Mouse (Mus musculus): Measurements from ENCODE around the gene Plek. TPM values are rescaled to one million over a fixed set of nuclear protein-coding genes. Genes with fewer than 3 reads are reported as not detected.

Plek gene
- polyA plus RNA-seq, 1 experiment: 36.0 TPM

DNA sequence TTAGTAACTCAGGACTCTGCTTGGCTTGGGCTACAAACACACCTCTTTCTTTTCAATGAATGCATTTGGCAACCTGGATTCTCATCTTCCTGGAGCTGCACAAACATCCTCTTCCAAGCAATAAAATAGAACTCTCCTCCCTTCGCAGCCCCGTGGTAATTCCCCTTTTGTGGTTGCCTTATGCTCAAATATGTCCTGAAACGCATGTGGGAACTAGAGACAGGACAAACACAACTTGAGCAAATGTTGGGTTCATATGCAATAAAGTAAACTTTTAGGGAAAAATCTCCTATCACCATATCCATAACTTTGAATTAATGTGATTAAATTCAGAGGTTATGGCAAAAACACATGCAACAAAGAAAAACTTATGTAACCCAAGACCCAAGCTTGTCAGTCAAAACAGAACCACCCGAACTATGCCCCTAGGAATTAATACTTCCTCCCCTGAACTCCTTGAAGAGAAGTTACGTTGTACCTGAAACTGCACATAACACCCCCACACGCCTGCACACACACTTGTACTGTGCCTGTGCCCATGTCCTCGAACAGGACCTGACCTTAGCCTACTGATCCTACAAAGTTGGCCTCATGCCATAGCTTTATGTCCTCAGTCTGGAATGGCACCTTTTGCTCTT lies 65.5 kb downstream of the Plek start:
- peaks cover 100% of the 10 kb centered on the region for H3K36me3 ChIP-seq (replicated peaks; ENCODE audit: low read length)
- no peak overlapping the region for H3K4me3 ChIP-seq (replicated peaks)
- H3K9me3 ChIP-seq: no peaks in the 10 kb centered on the region
- H3K4me1 ChIP-seq: peaks cover 98% of the 10 kb centered on the region
- H3K27me3 ChIP-seq (replicated peaks): no peaks in the 10 kb centered on the region
- TF ChIP-seq GATA1 (IDR thresholded peaks at IDR 0.05; ENCODE audit: borderline replicate concordance, low read length) (no peak), FLI1 (IDR thresholded peaks at IDR 0.05; ENCODE audit: low read length) (no peak)

DNA sequence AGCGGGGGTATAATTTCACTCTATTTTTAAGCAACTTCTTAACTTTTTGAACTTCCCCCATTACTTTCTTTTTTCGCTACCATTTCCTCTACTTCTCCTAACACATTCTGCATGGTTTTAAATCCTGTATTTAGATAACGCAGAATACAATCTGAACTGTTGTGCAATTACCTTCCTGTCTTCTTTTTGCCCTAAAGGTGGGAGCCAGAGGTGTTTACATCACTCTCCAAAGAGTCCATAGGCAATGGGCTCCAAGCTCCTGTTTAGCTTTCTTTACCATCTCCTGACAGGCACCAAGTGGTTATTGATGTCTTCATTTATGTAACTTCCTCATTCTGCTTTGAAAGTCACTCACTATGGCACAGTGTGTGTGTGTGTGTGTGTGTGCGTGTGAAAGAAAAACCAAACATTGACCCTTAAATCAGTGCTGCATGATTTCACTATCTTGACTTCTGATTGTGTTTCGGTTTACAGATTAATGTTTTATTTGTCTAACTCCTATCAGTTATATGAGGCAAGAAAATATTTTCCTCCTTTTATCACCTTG lies 73.9 kb downstream of the Plek start:
- Histone ChIP-seq H3K27me3 (replicated peaks) (no peaks in the 10 kb centered on the region), H3K36me3 (replicated peaks; ENCODE audit: low read length) (peaks cover 100% of the 10 kb centered on the region), H3K4me1 (peaks cover 99% of the 10 kb centered on the region), H3K9me3 (no peaks in the 10 kb centered on the region), H3K4me3 (replicated peaks) (no peak overlapping the region)
- TF ChIP-seq FLI1 (IDR thresholded peaks at IDR 0.05; ENCODE audit: low read length) (no peak), GATA1 (IDR thresholded peaks at IDR 0.05; ENCODE audit: borderline replicate concordance, low read length) (no peak)

DNA sequence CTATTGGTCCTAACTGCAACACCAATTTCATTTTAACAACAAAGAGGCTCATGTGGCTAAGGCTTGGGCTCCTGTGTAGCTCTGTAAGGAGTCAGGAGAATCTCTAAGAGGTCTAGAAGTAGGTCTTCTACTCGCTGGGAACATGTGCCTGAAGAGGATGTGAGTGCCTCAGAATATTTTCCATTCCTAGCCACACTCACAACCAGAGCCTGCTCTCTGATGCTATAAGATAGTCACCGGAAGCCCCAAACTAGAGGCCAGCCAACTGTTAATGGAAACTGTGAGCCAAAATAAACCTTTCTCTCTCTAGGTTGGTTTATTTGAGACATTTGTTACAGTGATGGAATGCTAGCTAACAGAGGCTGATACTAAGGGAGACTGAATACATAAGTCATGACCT lies 74.6 kb downstream of the Plek start:
- Histone ChIP-seq H3K27me3 (replicated peaks) (no peaks in the 10 kb centered on the region), H3K4me1 (peaks cover 99% of the 10 kb centered on the region), H3K9me3 (no peaks in the 10 kb centered on the region), H3K4me3 (replicated peaks) (peak overlapping the region; percentile 7), H3K36me3 (replicated peaks; ENCODE audit: low read length) (peaks cover 100% of the 10 kb centered on the region)
- TF ChIP-seq FLI1 (IDR thresholded peaks at IDR 0.05; ENCODE audit: low read length) (no peak), GATA1 (IDR thresholded peaks at IDR 0.05; ENCODE audit: borderline replicate concordance, low read length) (no peak)

DNA sequence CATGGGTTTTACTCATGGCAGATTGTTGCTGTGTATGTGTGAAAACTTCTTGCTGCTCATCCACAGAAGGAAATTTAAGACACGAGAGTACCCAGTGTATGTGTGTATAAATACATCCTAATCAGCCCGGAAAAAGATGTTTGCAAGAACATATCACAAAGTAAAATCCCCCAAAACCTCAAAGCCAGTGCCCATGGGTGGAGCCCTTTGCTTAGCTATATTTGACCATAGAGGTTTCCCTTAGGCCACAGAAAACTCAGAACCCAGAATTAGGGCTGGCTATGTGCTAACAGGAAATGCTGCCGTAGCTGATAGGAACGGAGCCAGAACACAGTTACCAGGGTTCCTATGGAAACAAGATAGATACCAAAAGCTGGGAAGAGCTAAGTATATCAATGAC lies 75.2 kb downstream of the Plek start:
- no peaks in the 10 kb centered on the region for H3K27me3 ChIP-seq (replicated peaks)
- peaks cover 100% of the 10 kb centered on the region for H3K4me1 ChIP-seq
- no peak overlapping the region for H3K4me3 ChIP-seq (replicated peaks)
- peaks cover 100% of the 10 kb centered on the region for H3K36me3 ChIP-seq (replicated peaks; ENCODE audit: low read length)
- H3K9me3 ChIP-seq: no peaks in the 10 kb centered on the region
- peak; percentile 84; the same call in 1 of the 3 replicates for TF ChIP-seq GATA1 (IDR thresholded peaks at IDR 0.05; ENCODE audit: borderline replicate concordance, low read length)
- peak; percentile 19; the same call in 1 of the 2 replicates for TF ChIP-seq FLI1 (IDR thresholded peaks at IDR 0.05; ENCODE audit: low read length)

DNA sequence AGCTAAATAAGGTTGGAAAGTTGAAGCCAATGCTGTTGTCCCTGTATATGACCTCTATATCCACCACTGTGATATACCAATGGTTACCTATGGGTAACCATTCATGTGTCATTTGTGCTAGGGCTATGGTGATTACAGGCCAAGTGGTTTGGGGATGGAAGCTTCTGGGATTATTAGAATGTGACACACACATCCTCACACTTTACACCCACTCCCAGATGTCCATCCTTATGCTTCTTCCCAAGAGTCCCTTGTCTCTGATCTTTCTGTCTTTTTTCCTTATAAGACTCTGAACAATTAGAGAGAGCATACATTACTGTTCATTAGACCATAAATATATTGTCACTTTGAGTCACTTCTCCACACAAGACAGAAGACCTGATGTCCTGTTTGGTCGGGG lies 79.1 kb downstream of the Plek start:
- TF ChIP-seq FLI1 (IDR thresholded peaks at IDR 0.05; ENCODE audit: low read length): no peak
- no peak for TF ChIP-seq GATA1 (IDR thresholded peaks at IDR 0.05; ENCODE audit: borderline replicate concordance, low read length)
- no peaks in the 10 kb centered on the region for H3K9me3 ChIP-seq
- H3K36me3 ChIP-seq (replicated peaks; ENCODE audit: low read length): peaks cover 91% of the 10 kb centered on the region
- H3K27me3 ChIP-seq (replicated peaks): no peaks in the 10 kb centered on the region
- H3K4me1 ChIP-seq: peaks cover 97% of the 10 kb centered on the region
- H3K4me3 ChIP-seq (replicated peaks): no peak overlapping the region

DNA sequence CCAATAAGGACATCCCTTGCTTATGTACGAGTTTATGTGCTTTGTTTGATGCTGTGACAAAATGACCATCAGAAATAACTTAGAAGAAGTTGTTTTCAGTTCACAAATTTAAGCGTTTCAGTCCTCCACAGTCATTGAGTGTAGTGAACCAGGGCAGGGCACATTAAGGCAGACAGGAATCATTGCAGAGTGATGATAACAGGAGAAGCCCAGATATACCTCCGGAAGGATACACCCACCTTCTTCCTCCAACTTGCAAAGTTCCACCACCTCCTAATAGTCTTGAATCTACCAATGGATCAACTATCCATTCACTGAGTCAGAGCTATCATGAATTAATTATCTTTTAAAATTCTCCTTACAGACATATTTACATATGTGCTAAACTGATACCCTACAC lies 80.2 kb downstream of the Plek start:
- peaks cover 89% of the 10 kb centered on the region for H3K4me1 ChIP-seq
- no peaks in the 10 kb centered on the region for H3K9me3 ChIP-seq
- TF ChIP-seq GATA1 (IDR thresholded peaks at IDR 0.05; ENCODE audit: borderline replicate concordance, low read length): no peak
- TF ChIP-seq FLI1 (IDR thresholded peaks at IDR 0.05; ENCODE audit: low read length): no peak
- H3K27me3 ChIP-seq (replicated peaks): no peaks in the 10 kb centered on the region
- H3K4me3 ChIP-seq (replicated peaks): no peak overlapping the region
- H3K36me3 ChIP-seq (replicated peaks; ENCODE audit: low read length): peaks cover 80% of the 10 kb centered on the region

DNA sequence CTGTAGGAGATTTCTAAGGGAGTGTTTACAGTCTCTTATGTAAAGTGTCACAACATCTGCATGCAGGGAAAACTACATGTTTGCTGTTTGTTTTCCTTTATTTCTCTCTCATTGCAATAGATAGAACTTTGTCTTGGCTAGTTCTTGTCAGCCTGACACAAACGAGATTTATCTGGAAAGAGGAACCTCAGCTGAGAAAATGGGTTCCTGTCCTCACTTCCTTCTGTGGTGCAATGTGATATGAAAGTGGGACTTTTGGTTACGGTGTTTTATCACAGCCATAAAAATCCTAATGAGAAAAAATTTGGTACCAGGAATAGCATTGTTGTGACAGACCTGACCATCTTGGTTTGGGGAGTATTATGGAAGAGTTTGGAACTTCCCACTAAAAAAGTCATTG lies 82.5 kb downstream of the Plek start:
- Histone ChIP-seq H3K4me1 (peaks cover 73% of the 10 kb centered on the region), H3K36me3 (replicated peaks; ENCODE audit: low read length) (peaks cover 56% of the 10 kb centered on the region), H3K27me3 (replicated peaks) (no peaks in the 10 kb centered on the region), H3K4me3 (replicated peaks) (no peak overlapping the region), H3K9me3 (no peaks in the 10 kb centered on the region)
- no peak for TF ChIP-seq GATA1 (IDR thresholded peaks at IDR 0.05; ENCODE audit: borderline replicate concordance, low read length)
- TF ChIP-seq FLI1 (IDR thresholded peaks at IDR 0.05; ENCODE audit: low read length): no peak

DNA sequence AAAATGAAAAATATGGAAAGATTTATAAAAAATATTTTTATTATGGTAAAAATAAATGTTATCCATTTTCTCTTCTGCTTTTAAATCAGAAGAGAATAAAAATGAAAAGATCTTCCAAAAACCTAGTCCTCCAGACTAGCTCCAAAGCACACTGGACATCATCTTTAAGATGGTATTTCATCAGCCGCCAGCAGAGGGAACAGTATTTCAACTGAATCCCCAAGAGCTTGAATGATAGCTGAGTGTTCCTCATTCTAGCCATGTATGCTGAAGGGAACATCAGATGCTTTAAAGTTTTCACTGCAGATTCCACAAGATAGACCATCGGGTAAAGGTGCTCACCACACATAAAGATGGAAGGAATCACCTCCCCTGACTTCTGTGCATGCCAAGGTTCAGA lies 84.4 kb downstream of the Plek start:
- TF ChIP-seq FLI1 (IDR thresholded peaks at IDR 0.05; ENCODE audit: low read length) (no peak), GATA1 (IDR thresholded peaks at IDR 0.05; ENCODE audit: borderline replicate concordance, low read length) (no peak)
- H3K36me3 ChIP-seq (replicated peaks; ENCODE audit: low read length): peaks cover 38% of the 10 kb centered on the region
- no peaks in the 10 kb centered on the region for H3K27me3 ChIP-seq (replicated peaks)
- H3K4me3 ChIP-seq (replicated peaks): no peak overlapping the region
- peaks cover 55% of the 10 kb centered on the region for H3K4me1 ChIP-seq
- H3K9me3 ChIP-seq: no peaks in the 10 kb centered on the region

DNA sequence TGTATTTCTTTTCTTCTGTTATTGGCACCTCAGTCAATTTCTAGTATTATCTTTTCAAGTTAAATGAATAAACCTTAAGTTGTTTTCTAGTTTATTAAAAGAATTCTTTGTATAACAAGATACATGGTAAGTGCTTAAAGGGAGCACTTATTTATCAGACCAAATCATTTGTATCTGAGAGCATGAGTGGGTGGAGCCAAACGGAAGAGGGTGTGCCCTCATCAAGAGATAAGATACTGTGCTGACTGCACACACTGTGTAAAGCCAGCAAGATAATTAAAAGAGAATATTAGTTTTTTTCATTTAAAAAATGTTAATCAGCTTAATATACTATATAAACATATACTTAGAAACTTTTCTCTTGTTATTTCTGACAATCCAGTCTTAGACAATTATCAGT lies 93.7 kb downstream of the Plek start:
- TF ChIP-seq GATA1 (IDR thresholded peaks at IDR 0.05; ENCODE audit: borderline replicate concordance, low read length): no peak
- TF ChIP-seq FLI1 (IDR thresholded peaks at IDR 0.05; ENCODE audit: low read length): no peak
- Histone ChIP-seq H3K4me1 (peaks cover 35% of the 10 kb centered on the region), H3K27me3 (replicated peaks) (no peaks in the 10 kb centered on the region), H3K9me3 (no peaks in the 10 kb centered on the region), H3K4me3 (replicated peaks) (no peak overlapping the region), H3K36me3 (replicated peaks; ENCODE audit: low read length) (peaks cover 8% of the 10 kb centered on the region)

DNA sequence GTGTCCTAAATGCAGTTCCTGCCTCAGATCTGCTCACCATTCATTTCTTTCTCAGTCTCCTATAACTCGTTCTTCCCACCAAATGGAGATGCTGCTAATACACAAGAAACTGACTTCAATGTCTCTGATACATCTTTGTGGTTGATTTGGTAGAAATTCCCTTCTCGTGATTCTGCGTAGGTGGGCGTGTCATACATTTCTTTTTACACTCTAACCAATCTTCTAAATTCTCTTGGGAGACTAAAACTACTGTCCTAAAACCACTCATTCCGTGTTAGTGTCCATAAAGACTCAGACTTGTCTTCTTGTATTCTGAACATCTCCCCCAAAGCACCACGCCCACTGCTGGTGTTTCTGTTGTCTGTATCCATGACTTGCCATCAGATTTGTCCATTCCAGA lies 95.2 kb downstream of the Plek start:
- TF ChIP-seq FLI1 (IDR thresholded peaks at IDR 0.05; ENCODE audit: low read length) (no peak), GATA1 (IDR thresholded peaks at IDR 0.05; ENCODE audit: borderline replicate concordance, low read length) (no peak)
- no peaks in the 10 kb centered on the region for H3K9me3 ChIP-seq
- H3K4me1 ChIP-seq: peaks cover 48% of the 10 kb centered on the region
- H3K4me3 ChIP-seq (replicated peaks): no peak overlapping the region
- H3K27me3 ChIP-seq (replicated peaks): no peaks in the 10 kb centered on the region
- H3K36me3 ChIP-seq (replicated peaks; ENCODE audit: low read length): peaks cover 14% of the 10 kb centered on the region

Measured in megakaryocyte, embryonic 14.5 days (primary cell).